Mouse (Mus musculus) CD8-positive naive resting alpha-beta T cell, adult 57 days (primary cell): ENCODE data around the gene Picalm. TPM values are rescaled to one million over a fixed set of nuclear protein-coding genes. Genes with fewer than 3 reads are reported as not detected.

Experiments
- total RNA-seq: library from RNA; stranded (reverse); gene quantifications from one replicate; pipeline ENCODE4 v1.2.4, GENCODE M21; 2023

The Picalm gene
- total RNA-seq: 203 TPM

DNA sequence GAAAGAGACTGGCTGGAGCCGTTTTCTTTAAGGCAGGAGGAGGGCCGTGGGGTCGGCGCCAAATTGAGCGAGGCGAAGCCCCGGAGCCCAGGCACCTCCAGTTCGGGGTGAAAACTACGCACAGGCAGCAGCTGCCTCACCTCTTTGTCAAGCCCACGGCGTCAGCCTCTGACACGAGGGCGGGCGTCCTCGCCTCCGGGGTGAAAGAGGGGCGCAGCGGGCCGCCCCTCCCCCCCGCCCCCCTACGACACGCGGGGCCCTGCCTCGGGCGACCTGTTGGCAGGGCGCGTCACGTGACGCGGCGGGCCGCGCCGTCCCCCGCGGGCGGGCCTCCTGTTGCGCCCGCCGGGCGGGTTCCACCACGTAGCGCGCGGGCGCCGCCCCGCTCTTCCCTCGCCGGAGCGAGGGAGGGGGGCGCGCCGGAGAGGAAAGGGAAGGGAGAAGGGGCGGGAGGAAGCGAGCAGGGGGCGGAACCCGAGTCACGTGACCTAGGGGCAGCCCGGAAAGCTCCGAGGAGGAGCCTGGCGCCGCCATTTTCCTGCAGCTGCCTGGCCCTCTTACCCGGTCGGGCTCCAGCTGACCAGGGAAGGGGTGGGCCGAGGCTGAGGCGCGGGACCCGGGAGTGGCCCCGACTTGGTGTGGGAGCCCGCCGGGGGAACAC lies at the start of gene Picalm:
Gene Picalm, plus strand, starts transcription at position 482 of the 661 bp plus-strand sequence.

Other genes starting within 250 kb of the Picalm start
- not detected for gene Ccdc81, start 226.6 kb upstream of the Picalm start, total RNA-seq
- gene Hikeshi, start 189.0 kb upstream of the Picalm start, total RNA-seq: 43.7 TPM
- gene Eed, start 149.2 kb upstream of the Picalm start, total RNA-seq: 103 TPM
- gene Ccdc83, start 135.6 kb downstream of the Picalm start, total RNA-seq: not detected
- gene Sytl2, start 172.0 kb downstream of the Picalm start, total RNA-seq: 16.0 TPM